Mouse (Mus musculus) midbrain, embryonic 11.5 days (tissue): ENCODE data around the gene Ciao1. TPM values are rescaled to one million over a fixed set of nuclear protein-coding genes. Genes with fewer than 3 reads are reported as not detected.
"Not testable (repeated sequence)": the region's sequence is repeated elsewhere in the genome, so short reads cannot be mapped to it uniquely, and the experiment has no call there.

Experiments
- ATAC-seq: fragments of 200-750 bp; cut with Nextera tagmentation; 2 replicates; pipeline ENCODE4 v1.8.0; 2017; ENCODE audit warnings: moderate TSS enrichment, moderate library complexity; ENCODE audit not compliant: low FRiP score
- DNase-seq: peaks from one replicate; pipeline ENCODE4 v3.0.0; 2015; ENCODE audit warnings: low spot score; ENCODE audit errors: missing footprints
- H3K27ac ChIP-seq: fragments of 300-500 bp; sonication (generic); 2 replicates; pipeline ENCODE4 v1.5.1; 2014; ENCODE audit warnings: low read depth, low read length
- H3K27me3 ChIP-seq: fragments of 300-500 bp; sonication (generic); 2 replicates; pipeline ENCODE4 v1.6.1; 2014; ENCODE audit warnings: mild to moderate bottlenecking, low read length, moderate library complexity, mixed read lengths; ENCODE audit not compliant: control insufficient read depth, insufficient read depth
- H3K36me3 ChIP-seq: fragments of 300-500 bp; sonication (generic); 2 replicates; pipeline ENCODE4 v1.6.1; 2014; ENCODE audit warnings: mild to moderate bottlenecking, low read length, moderate library complexity, mixed read lengths; ENCODE audit not compliant: control insufficient read depth, insufficient read depth
- H3K4me1 ChIP-seq: fragments of 300-500 bp; sonication (generic); 2 replicates; pipeline ENCODE4 v1.6.1; 2014; ENCODE audit warnings: low read length; ENCODE audit not compliant: control insufficient read depth, insufficient read depth
- H3K4me2 ChIP-seq: fragments of 300-500 bp; sonication (generic); 2 replicates; pipeline ENCODE4 v1.6.1; 2014; ENCODE audit warnings: mild to moderate bottlenecking, moderate library complexity
- H3K4me3 ChIP-seq: fragments of 300-500 bp; sonication (generic); 2 replicates; pipeline ENCODE4 v1.5.1; 2014; ENCODE audit warnings: low read depth, low read length
- H3K9ac ChIP-seq: fragments of 300-500 bp; sonication (generic); 2 replicates; pipeline ENCODE4 v1.6.1; 2014; ENCODE audit warnings: low read length
- H3K9me3 ChIP-seq: fragments of 300-500 bp; sonication (generic); 2 replicates; pipeline ENCODE4 v1.6.1; 2016; ENCODE audit warnings: low read length; ENCODE audit not compliant: control insufficient read depth
- WGBS: fragments of 180-500 bp; shearing (Covaris S2); extraction: QIAGEN DNeasy Blood & Tissue Kit; methylation state at CpG from one replicate; pipeline ENCODE4 v1.1.7; 2014; 5-methylcytosine and 5-hydroxymethylcytosine counted together
- polyA plus RNA-seq: library from polyadenylated mRNA; unstranded; fragments of >200 nt; fragmentation: Nextera tagmentation; extraction: Ambion mirVana; gene quantifications from 2 replicates; pipeline ENCODE4 v1.2.1, GENCODE M21; 2014

Ciao1 gene
- polyA plus RNA-seq, result 56.6 and 60.3 TPM in 2 replicates

GRCm38 (mm10) chr2:127247592-127248333 lies at the start of gene Ciao1, which contains the start of gene Tmem127:
Ciao1 (minus strand) TSS chr2:127247816.
Tmem127 (plus strand) TSS chr2:127247908.
- Histone ChIP-seq H3K4me3 (peak within 1 kb of the TSS; percentile 73), H3K36me3 (no peaks in the 10 kb centered on the region; the same call in 1 of the 2 replicates), H3K4me2 (peak within 1 kb of the TSS; percentile 89), H3K27ac (no peak within 1 kb of the TSS; the same call in 1 of the 2 replicates), H3K27me3 (no peaks in the 10 kb centered on the region), H3K9ac (peak within 1 kb of the TSS; percentile 84), H3K4me1 (peaks cover 14% of the 10 kb centered on the region), H3K9me3 (no peaks in the 10 kb centered on the region)
- ATAC-seq, result peak; percentile 98
- WGBS, result under 1% methylated on average over 53 of the region's 53 CpGs
- DNase-seq, result peak; percentile 99

GRCm38 (mm10) chr2:127297001-127297805 lies 49.6 kb upstream of the Ciao1 start:
- Histone ChIP-seq H3K9me3 (no peaks in the 10 kb centered on the region), H3K27ac (no peak overlapping the region), H3K9ac (no peak overlapping the region), H3K4me2 (no peak overlapping the region), H3K4me3 (no peak overlapping the region), H3K4me1 (no peaks in the 10 kb centered on the region), H3K36me3 (peaks cover 21% of the 10 kb centered on the region), H3K27me3 (no peaks in the 10 kb centered on the region)
- DNase-seq, result no peak
- 93% methylated on average over 7 of the region's 7 CpGs for WGBS
- no peak for ATAC-seq

GRCm38 (mm10) chr2:127292250-127292649 lies 44.6 kb upstream of the Ciao1 start:
- 80% methylated on average over 4 of the region's 4 CpGs for WGBS
- peaks cover 11% of the 10 kb centered on the region for H3K36me3 ChIP-seq

GRCm38 (mm10) chr2:127278162-127278561 lies 30.5 kb upstream of the Ciao1 start:
- Histone ChIP-seq H3K4me1 (0 out of 2 replicates have a peak, but pooled peaks cover 2% of the 10 kb centered on the region), H3K27me3 (no peaks in the 10 kb centered on the region), H3K9ac (no peak overlapping the region), H3K4me2 (no peak overlapping the region), H3K36me3 (no peaks in the 10 kb centered on the region), H3K27ac (no peak overlapping the region), H3K4me3 (no peak overlapping the region), H3K9me3 (no peaks in the 10 kb centered on the region)
- ATAC-seq (no peak), DNase-seq (no peak)

More at GRCm38 (mm10) chr2:127292250-127292649, 44.6 kb upstream of the Ciao1 start:
- H3K4me3 ChIP-seq, result no peak overlapping the region
- no peaks in the 10 kb centered on the region for H3K9me3 ChIP-seq
- no peaks in the 10 kb centered on the region for H3K27me3 ChIP-seq
- H3K4me1 ChIP-seq, result no peaks in the 10 kb centered on the region
- H3K27ac ChIP-seq, result no peak overlapping the region
- no peak overlapping the region for H3K4me2 ChIP-seq
- peak; percentile 4 for DNase-seq
- ATAC-seq, result no peak
- no peak overlapping the region for H3K9ac ChIP-seq

GRCm38 (mm10) chr2:127275551-127276320 lies 28.1 kb upstream of the Ciao1 start:
- no peak for ATAC-seq
- H3K27me3 ChIP-seq, result no peaks in the 10 kb centered on the region
- WGBS, result 88% methylated on average over 5 of the region's 5 CpGs
- no peak for DNase-seq
- H3K4me1 ChIP-seq, result peaks cover 6% of the 10 kb centered on the region; the same call in 1 of the 2 replicates
- H3K27ac ChIP-seq, result no peak overlapping the region
- no peak overlapping the region for H3K4me3 ChIP-seq
- H3K4me2 ChIP-seq, result no peak overlapping the region
- no peak overlapping the region for H3K9ac ChIP-seq
- no peaks in the 10 kb centered on the region for H3K9me3 ChIP-seq
- no peaks in the 10 kb centered on the region for H3K36me3 ChIP-seq

- Histone ChIP-seq H3K27me3 (no peaks in the 10 kb centered on the region), H3K36me3 (no peaks in the 10 kb centered on the region), H3K4me3 (no peak overlapping the region), H3K9me3 (no peaks in the 10 kb centered on the region), H3K4me1 (peaks cover 6% of the 10 kb centered on the region; the same call in 1 of the 2 replicates), H3K9ac (no peak overlapping the region), H3K27ac (no peak overlapping the region), H3K4me2 (no peak overlapping the region)
- ATAC-seq, result no peak
- DNase-seq, result no peak
- WGBS, result 97% methylated on average over 2 of the region's 2 CpGs
Observed at GRCm38 (mm10) chr2:127274590-127274989, 27.0 kb upstream of the Ciao1 start.

- Histone ChIP-seq H3K4me3 (no peak overlapping the region), H3K4me1 (peaks cover 6% of the 10 kb centered on the region; the same call in 1 of the 2 replicates), H3K27ac (no peak overlapping the region), H3K36me3 (no peaks in the 10 kb centered on the region), H3K27me3 (no peaks in the 10 kb centered on the region), H3K9me3 (no peaks in the 10 kb centered on the region), H3K9ac (no peak overlapping the region), H3K4me2 (no peak overlapping the region)
- WGBS, result 93% methylated on average over 3 of the region's 3 CpGs
- DNase-seq (no peak), ATAC-seq (no peak)
Observed at GRCm38 (mm10) chr2:127272806-127273205, 25.2 kb upstream of the Ciao1 start.

GRCm38 (mm10) chr2:127272049-127272448 lies 24.4 kb upstream of the Ciao1 start:
- not testable (repeated sequence) for H3K4me3 ChIP-seq, H3K9me3 ChIP-seq, H3K9ac ChIP-seq, H3K4me2 ChIP-seq, H3K4me1 ChIP-seq, H3K36me3 ChIP-seq, H3K27me3 ChIP-seq, H3K27ac ChIP-seq, ATAC-seq, DNase-seq
- 87% methylated on average over 4 of the region's 4 CpGs for WGBS
